Mouse (Mus musculus) leukemia stem cell, adult 10-12 weeks (primary cell): ENCODE measurements around the gene Eif4g1. TPM values are rescaled to one million over a fixed set of nuclear protein-coding genes. Genes with fewer than 3 reads are reported as not detected.

Experiments used
- polyA plus RNA-seq: library from polyadenylated mRNA; stranded (reverse); fragments of >175 nt; gene quantifications from 2 replicates; pipeline ENCODE4 v1.2.3, GENCODE M21; 2012; ENCODE audit warnings: low replicate concordance

Eif4g1 gene
- polyA plus RNA-seq: 2,113 and 2,308 TPM in 2 replicates

GRCm38 (mm10) chr16:20668013-20668412 is at the start of gene Eif4g1:
Gene Eif4g1 (plus strand): TSS chr16:20668313.

GRCm38 (mm10) chr16:20621191-20621990 is 46.7 kb upstream of the Eif4g1 start, which contains the start of gene Camk2n2:
Gene Camk2n2 (minus strand): TSS chr16:20621287.

GRCm38 (mm10) chr16:20629731-20630634 is 38.1 kb upstream of the Eif4g1 start, which contains the start of gene Ece2:
Gene Ece2 (plus strand): TSS chr16:20629828.

GRCm38 (mm10) chr16:20651076-20651946 is 16.8 kb upstream of the Eif4g1 start, which contains the start of gene Psmd2:
Gene Psmd2 (plus strand): TSS chr16:20651652.

GRCm38 (mm10) chr16:20693111-20693701 is 25.1 kb downstream of the Eif4g1 start, which contains the start of gene Fam131a:
Gene Fam131a (plus strand): TSS chr16:20693241.

GRCm38 (mm10) chr16:20717181-20717977 is 49.3 kb downstream of the Eif4g1 start, which contains the start of the genes Polr2h and Clcn2:
Gene Polr2h (plus strand): TSS chr16:20717665.
Gene Clcn2 (minus strand): TSS chr16:20717746.

GRCm38 (mm10) chr16:20732925-20733730 is 65.0 kb downstream of the Eif4g1 start, which contains the start of gene Chrd:
Gene Chrd (plus strand): TSS chr16:20733127.

GRCm38 (mm10) chr16:20733731-20734730 is 65.9 kb downstream of the Eif4g1 start, which contains the start of gene Thpo:
Gene Thpo (minus strand): TSS chr16:20734511.

Other genes starting within 250 kb of the Eif4g1 start
- 7.2 and 7.3 TPM in 2 replicates for gene Abcc5, start 241.9 kb upstream of the Eif4g1 start, polyA plus RNA-seq
- gene Eif2b5, start 169.5 kb upstream of the Eif4g1 start, polyA plus RNA-seq: 23.3 and 34.1 TPM in 2 replicates
- gene Dvl3, start 151.3 kb upstream of the Eif4g1 start, polyA plus RNA-seq: 29.3 and 33.6 TPM in 2 replicates
- 48.8 and 95.7 TPM in 2 replicates for gene Ap2m1, start 132.8 kb upstream of the Eif4g1 start, polyA plus RNA-seq
- gene Abcf3, start 119.7 kb upstream of the Eif4g1 start, polyA plus RNA-seq: 11.8 and 47.6 TPM in 2 replicates
- 0.07 and 0.19 TPM in 2 replicates for gene Vwa5b2, start 78.8 kb upstream of the Eif4g1 start, polyA plus RNA-seq
- 0.84 and 18.9 TPM in 2 replicates for gene Eef1akmt4, start 56.7 kb upstream of the Eif4g1 start, polyA plus RNA-seq
- gene Gm49333, start 56.7 kb upstream of the Eif4g1 start, polyA plus RNA-seq: not detected in 2 replicates
- gene Alg3, start 56.6 kb upstream of the Eif4g1 start, polyA plus RNA-seq: 22.1 and 25.7 TPM in 2 replicates
- gene Camk2n2, start 47.0 kb upstream of the Eif4g1 start, polyA plus RNA-seq: 0.82 and 1.0 TPM in 2 replicates
- not detected in 2 replicates for gene Ece2, start 38.5 kb upstream of the Eif4g1 start, polyA plus RNA-seq
- gene Psmd2, start 16.7 kb upstream of the Eif4g1 start, polyA plus RNA-seq: 132 and 218 TPM in 2 replicates
- 1.2 and 2.3 TPM in 2 replicates for gene Fam131a, start 24.9 kb downstream of the Eif4g1 start, polyA plus RNA-seq
- gene Polr2h, start 49.4 kb downstream of the Eif4g1 start, polyA plus RNA-seq: 2.8 and 6.5 TPM in 2 replicates
- 30.8 and 40.4 TPM in 2 replicates for gene Clcn2, start 49.4 kb downstream of the Eif4g1 start, polyA plus RNA-seq
- 0.18 TPM in 1 of 2 replicates, not detected in the other for gene Chrd, start 64.8 kb downstream of the Eif4g1 start, polyA plus RNA-seq
- gene Thpo, start 66.2 kb downstream of the Eif4g1 start, polyA plus RNA-seq: not detected in 2 replicates